Mouse (Mus musculus): ENCODE measurements around the gene Tmem56. TPM values are rescaled to one million over a fixed set of nuclear protein-coding genes. Genes with fewer than 3 reads are reported as not detected.

Gene Tmem56
- polyA plus RNA-seq, 1 experiment from 2014 or later: 1.5 TPM

- Histone ChIP-seq H3K9me3 (ENCODE audit: control insufficient read depth, low read length) (no peaks in the 10 kb centered on the region), H3K36me3 (ENCODE audit: control insufficient read depth, insufficient read depth, low read length) (no peaks in the 10 kb centered on the region), H3K4me2 (no peak overlapping the region), H3K27me3 (ENCODE audit: control insufficient read depth, insufficient read depth, low read length) (no peaks in the 10 kb centered on the region), H3K4me1 (ENCODE audit: control insufficient read depth, insufficient read depth, low read length) (peaks cover 8% of the 10 kb centered on the region; the same call in 1 of the 2 replicates), H3K4me3 (ENCODE audit: low read depth, low read length) (no peak overlapping the region), H3K9ac (ENCODE audit: low read length) (no peak overlapping the region), H3K27ac (ENCODE audit: low read depth, low read length) (no peak overlapping the region; the same call in 1 of the 2 replicates)
- ATAC-seq (ENCODE audit: low FRiP score) (peak; percentile 79), DNase-seq (ENCODE audit: low spot score, missing footprints) (peak; percentile 88)
- 34% methylated on average over 8 of the region's 8 CpGs for WGBS
Measured at GRCm38 (mm10) chr3:121240362-121241040, 42.4 kb downstream of the Tmem56 start.

DNA sequence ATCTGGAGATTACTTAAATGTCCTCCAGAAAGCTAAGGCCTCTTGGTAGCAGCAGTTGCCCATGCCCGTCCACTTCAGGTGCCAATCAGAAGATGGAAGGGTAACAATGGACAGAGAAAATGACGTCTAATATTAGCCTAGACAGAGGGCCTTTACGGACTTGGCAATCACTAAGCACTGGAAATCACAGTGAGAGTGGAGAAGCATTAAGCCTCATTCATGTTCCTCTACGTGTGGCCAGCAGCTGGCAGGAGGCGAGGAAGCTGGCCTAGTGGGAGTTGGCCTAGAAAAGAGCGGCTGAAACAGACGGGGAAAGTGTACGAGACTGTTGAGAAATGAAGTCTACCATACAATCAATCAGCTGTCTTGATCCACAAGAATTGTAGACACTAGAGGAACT, 43.8 kb downstream of the Tmem56 start:
- no peak overlapping the region for H3K4me2 ChIP-seq
- no peaks in the 10 kb centered on the region for H3K27me3 ChIP-seq (ENCODE audit: control insufficient read depth, insufficient read depth, low read length)
- H3K36me3 ChIP-seq (ENCODE audit: control insufficient read depth, insufficient read depth, low read length): no peaks in the 10 kb centered on the region
- no peak overlapping the region for H3K4me3 ChIP-seq (ENCODE audit: low read depth, low read length)
- H3K4me1 ChIP-seq (ENCODE audit: control insufficient read depth, insufficient read depth, low read length): peaks cover 8% of the 10 kb centered on the region; the same call in 1 of the 2 replicates
- WGBS: 83% methylated on average over 8 of the region's 8 CpGs
- H3K27ac ChIP-seq (ENCODE audit: low read depth, low read length): no peak overlapping the region
- no peaks in the 10 kb centered on the region for H3K9me3 ChIP-seq (ENCODE audit: control insufficient read depth, low read length)
- no peak overlapping the region for H3K9ac ChIP-seq (ENCODE audit: low read length)
- no peak for ATAC-seq (ENCODE audit: low FRiP score)
- no peak for DNase-seq (ENCODE audit: low spot score, missing footprints)

DNA sequence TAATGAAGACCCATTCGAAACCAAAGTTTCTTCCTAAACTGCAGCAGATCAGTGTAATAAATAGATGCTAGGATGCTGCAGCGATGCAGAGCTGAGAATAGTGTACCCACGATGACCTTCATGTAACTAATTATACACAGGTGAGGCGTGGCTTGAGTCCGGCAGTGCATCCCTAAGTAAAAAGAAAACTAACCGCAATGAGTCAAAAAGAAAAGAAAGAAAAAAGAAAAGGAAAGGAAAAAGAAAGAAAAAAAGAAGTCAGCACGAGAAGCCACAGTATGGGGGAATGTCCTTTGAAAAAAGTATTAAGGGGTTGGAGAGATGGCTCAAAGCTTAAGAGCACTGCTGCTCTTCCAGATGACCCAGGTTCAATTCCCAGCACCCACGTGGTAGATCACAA, 58.1 kb downstream of the Tmem56 start:
- Histone ChIP-seq H3K27ac (ENCODE audit: low read depth, low read length) (no peak overlapping the region), H3K9ac (ENCODE audit: low read length) (no peak overlapping the region), H3K4me3 (ENCODE audit: low read depth, low read length) (no peak overlapping the region), H3K36me3 (ENCODE audit: control insufficient read depth, insufficient read depth, low read length) (no peaks in the 10 kb centered on the region), H3K4me2 (no peak overlapping the region), H3K9me3 (ENCODE audit: control insufficient read depth, low read length) (no peaks in the 10 kb centered on the region), H3K27me3 (ENCODE audit: control insufficient read depth, insufficient read depth, low read length) (no peaks in the 10 kb centered on the region), H3K4me1 (ENCODE audit: control insufficient read depth, insufficient read depth, low read length) (no peaks in the 10 kb centered on the region)
- DNase-seq (ENCODE audit: low spot score, missing footprints) (no peak), ATAC-seq (ENCODE audit: low FRiP score) (no peak)
- 92% methylated on average over 8 of the region's 8 CpGs for WGBS

DNA sequence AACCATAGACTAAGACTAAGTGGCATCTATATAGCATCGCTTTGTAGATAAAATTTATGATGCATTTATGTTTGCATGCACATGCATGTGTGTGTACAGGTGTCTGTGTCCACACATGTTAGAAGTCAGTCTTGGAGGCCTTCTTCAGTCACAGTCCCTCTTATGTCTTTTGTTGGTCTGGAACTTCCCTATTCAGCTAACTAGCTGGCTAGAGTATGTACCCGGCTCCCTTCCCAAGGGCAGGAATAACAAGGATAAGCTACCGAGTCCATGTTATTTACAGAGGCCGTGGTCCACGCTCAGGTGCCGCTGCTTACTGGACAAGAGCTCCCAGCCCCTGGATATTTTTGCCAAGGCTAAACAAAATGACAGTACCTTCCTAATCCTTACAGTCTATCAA, 58.7 kb downstream of the Tmem56 start:
- Histone ChIP-seq H3K27ac (ENCODE audit: low read depth, low read length) (no peak overlapping the region), H3K36me3 (ENCODE audit: control insufficient read depth, insufficient read depth, low read length) (no peaks in the 10 kb centered on the region), H3K4me2 (no peak overlapping the region), H3K9me3 (ENCODE audit: control insufficient read depth, low read length) (no peaks in the 10 kb centered on the region), H3K27me3 (ENCODE audit: control insufficient read depth, insufficient read depth, low read length) (no peaks in the 10 kb centered on the region), H3K4me1 (ENCODE audit: control insufficient read depth, insufficient read depth, low read length) (no peaks in the 10 kb centered on the region), H3K9ac (ENCODE audit: low read length) (no peak overlapping the region), H3K4me3 (ENCODE audit: low read depth, low read length) (no peak overlapping the region)
- peak; percentile 76 for DNase-seq (ENCODE audit: low spot score, missing footprints)
- ATAC-seq (ENCODE audit: low FRiP score): no peak
- 94% methylated on average over 6 of the region's 6 CpGs for WGBS

GRCm38 (mm10) chr3:121221987-121222386, 60.9 kb downstream of the Tmem56 start:
- Histone ChIP-seq H3K4me3 (ENCODE audit: low read depth, low read length) (no peak overlapping the region), H3K9ac (ENCODE audit: low read length) (no peak overlapping the region), H3K27me3 (ENCODE audit: control insufficient read depth, insufficient read depth, low read length) (no peaks in the 10 kb centered on the region), H3K27ac (ENCODE audit: low read depth, low read length) (no peak overlapping the region), H3K9me3 (ENCODE audit: control insufficient read depth, low read length) (no peaks in the 10 kb centered on the region), H3K4me2 (no peak overlapping the region), H3K4me1 (ENCODE audit: control insufficient read depth, insufficient read depth, low read length) (no peaks in the 10 kb centered on the region), H3K36me3 (ENCODE audit: control insufficient read depth, insufficient read depth, low read length) (no peaks in the 10 kb centered on the region)
- 85% methylated on average over 7 of the region's 7 CpGs for WGBS
- no peak for DNase-seq (ENCODE audit: low spot score, missing footprints)
- no peak for ATAC-seq (ENCODE audit: low FRiP score)

GRCm38 (mm10) chr3:121217011-121217410, 65.9 kb downstream of the Tmem56 start:
- Histone ChIP-seq H3K9ac (ENCODE audit: low read length) (no peak overlapping the region), H3K9me3 (ENCODE audit: control insufficient read depth, low read length) (no peaks in the 10 kb centered on the region), H3K4me3 (ENCODE audit: low read depth, low read length) (no peak overlapping the region), H3K27me3 (ENCODE audit: control insufficient read depth, insufficient read depth, low read length) (no peaks in the 10 kb centered on the region), H3K4me1 (ENCODE audit: control insufficient read depth, insufficient read depth, low read length) (no peaks in the 10 kb centered on the region), H3K4me2 (no peak overlapping the region), H3K36me3 (ENCODE audit: control insufficient read depth, insufficient read depth, low read length) (no peaks in the 10 kb centered on the region), H3K27ac (ENCODE audit: low read depth, low read length) (no peak overlapping the region)
- ATAC-seq (ENCODE audit: low FRiP score): no peak
- WGBS: 94% methylated on average over 6 of the region's 6 CpGs
- no peak for DNase-seq (ENCODE audit: low spot score, missing footprints)

DNA sequence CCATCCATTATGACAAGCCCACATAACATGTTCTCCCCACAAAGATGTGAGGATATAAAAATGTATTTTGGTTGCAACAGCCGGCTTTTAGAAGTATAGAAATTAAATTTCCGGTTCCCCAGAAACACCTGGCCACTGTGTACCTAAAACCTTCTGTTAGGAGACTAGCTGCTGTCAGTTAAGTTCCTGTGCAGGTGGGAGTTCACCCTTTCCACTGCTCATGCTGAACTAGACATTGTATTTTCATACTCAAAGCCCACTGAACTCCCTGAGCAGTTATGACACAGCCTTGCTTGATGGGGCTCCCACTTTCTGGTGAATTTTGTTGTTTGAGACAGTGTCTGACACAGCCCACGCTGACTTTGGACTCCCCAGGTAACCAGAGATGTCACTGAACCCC, 69.4 kb downstream of the Tmem56 start:
- DNase-seq (ENCODE audit: low spot score, missing footprints): no peak
- 79% methylated on average over 3 of the region's 3 CpGs for WGBS

DNA sequence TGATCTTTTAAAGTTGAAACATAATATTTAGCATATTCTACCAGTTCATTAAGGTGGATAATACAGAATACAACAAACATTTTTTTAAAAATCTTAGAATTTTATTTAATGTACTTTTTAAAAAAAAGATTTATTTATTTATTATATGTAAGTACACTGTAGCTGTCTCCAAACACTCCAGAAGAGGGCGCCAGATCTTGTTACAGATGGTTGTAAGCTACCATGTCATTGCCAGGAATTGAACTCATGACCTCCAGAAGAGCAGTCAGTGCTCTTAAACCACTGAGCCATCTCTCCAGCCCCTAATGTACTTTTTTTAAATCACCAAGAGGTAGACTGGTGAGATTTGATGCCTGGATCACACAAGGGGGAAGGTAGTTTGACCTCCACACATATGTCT, 70.7 kb downstream of the Tmem56 start:
- 67% methylated on average over 1 of the region's 1 CpGs for WGBS
- H3K4me2 ChIP-seq: no peak overlapping the region
- H3K27me3 ChIP-seq (ENCODE audit: control insufficient read depth, insufficient read depth, low read length): no peaks in the 10 kb centered on the region
- H3K4me3 ChIP-seq (ENCODE audit: low read depth, low read length): no peak overlapping the region
- H3K9ac ChIP-seq (ENCODE audit: low read length): no peak overlapping the region
- no peaks in the 10 kb centered on the region for H3K36me3 ChIP-seq (ENCODE audit: control insufficient read depth, insufficient read depth, low read length)
- ATAC-seq (ENCODE audit: low FRiP score) (no peak), DNase-seq (ENCODE audit: low spot score, missing footprints) (no peak)
- no peaks in the 10 kb centered on the region for H3K4me1 ChIP-seq (ENCODE audit: control insufficient read depth, insufficient read depth, low read length)
- H3K27ac ChIP-seq (ENCODE audit: low read depth, low read length): no peak overlapping the region
- no peaks in the 10 kb centered on the region for H3K9me3 ChIP-seq (ENCODE audit: control insufficient read depth, low read length)

More for the DNA sequence above, 69.4 kb downstream of the Tmem56 start:
- Histone ChIP-seq H3K4me2 (no peak overlapping the region), H3K9ac (ENCODE audit: low read length) (no peak overlapping the region), H3K27me3 (ENCODE audit: control insufficient read depth, insufficient read depth, low read length) (no peaks in the 10 kb centered on the region), H3K4me1 (ENCODE audit: control insufficient read depth, insufficient read depth, low read length) (no peaks in the 10 kb centered on the region), H3K36me3 (ENCODE audit: control insufficient read depth, insufficient read depth, low read length) (no peaks in the 10 kb centered on the region), H3K4me3 (ENCODE audit: low read depth, low read length) (no peak overlapping the region), H3K9me3 (ENCODE audit: control insufficient read depth, low read length) (no peaks in the 10 kb centered on the region), H3K27ac (ENCODE audit: low read depth, low read length) (no peak overlapping the region)
- no peak for ATAC-seq (ENCODE audit: low FRiP score)

DNA sequence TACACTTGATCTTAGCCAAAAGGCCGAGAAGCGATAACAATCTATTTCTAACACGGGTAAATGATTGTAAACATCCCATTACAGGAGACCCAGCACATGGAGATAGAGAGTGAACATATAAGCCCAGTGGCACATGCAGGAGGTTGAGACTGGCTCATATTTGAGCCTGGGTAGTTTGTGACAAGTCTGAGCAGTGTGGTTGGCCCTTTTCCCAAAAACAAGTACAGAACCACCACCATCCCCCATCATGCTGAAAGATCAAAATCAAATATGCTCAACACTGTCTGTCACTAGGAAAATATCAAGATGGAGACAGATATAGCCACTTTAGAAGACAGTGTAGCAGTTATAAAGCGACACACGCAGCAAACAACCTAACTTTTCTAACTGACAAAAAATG, 73.9 kb downstream of the Tmem56 start:
- H3K4me2 ChIP-seq: no peak overlapping the region
- DNase-seq (ENCODE audit: low spot score, missing footprints) (no peak), ATAC-seq (ENCODE audit: low FRiP score) (no peak)
- H3K27me3 ChIP-seq (ENCODE audit: control insufficient read depth, insufficient read depth, low read length): no peaks in the 10 kb centered on the region
- H3K9ac ChIP-seq (ENCODE audit: low read length): no peak overlapping the region
- H3K4me1 ChIP-seq (ENCODE audit: control insufficient read depth, insufficient read depth, low read length): no peaks in the 10 kb centered on the region
- no peak overlapping the region for H3K27ac ChIP-seq (ENCODE audit: low read depth, low read length)
- no peaks in the 10 kb centered on the region for H3K36me3 ChIP-seq (ENCODE audit: control insufficient read depth, insufficient read depth, low read length)
- 93% methylated on average over 5 of the region's 5 CpGs for WGBS
- no peak overlapping the region for H3K4me3 ChIP-seq (ENCODE audit: low read depth, low read length)
- H3K9me3 ChIP-seq (ENCODE audit: control insufficient read depth, low read length): no peaks in the 10 kb centered on the region
